29 mouse cellular contexts compared by ENCODE assay signal in the genomic region with DNA sequence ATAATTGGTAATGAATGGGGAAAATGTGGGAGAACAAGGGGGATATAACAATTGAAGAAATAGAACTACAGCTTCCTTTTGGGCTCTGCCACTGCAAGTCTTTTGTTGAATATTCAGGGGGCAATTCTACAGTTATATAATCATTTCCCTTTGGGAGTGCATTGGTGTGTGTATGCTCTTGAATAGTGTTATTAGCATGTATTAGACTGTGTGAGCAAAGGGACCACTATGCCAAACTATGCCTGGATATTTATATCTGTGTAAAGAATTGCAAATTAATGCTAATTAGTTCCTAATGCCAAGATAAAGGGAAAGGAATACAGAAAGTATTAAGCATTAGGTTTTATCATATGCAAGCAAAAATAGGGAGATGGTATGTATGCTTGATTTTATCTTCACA.
DNase-seq lines count a peak whose midpoint lies in the region; ATAC-seq and TF ChIP-seq lines count a peak whose summit lies in the region.
"Had no signal": no experiment of that assay in that cellular context is flagged by ENCODE, and none has a peak within 500 bp of the region (broad histone marks: within the 10 kb centered on the region; RNA-seq: fewer than 3 reads in every experiment).

No protein-coding gene starts in this region.

- no peak for DNase-seq in forebrain, postnatal 0 days
- peak; percentile 40 for DNase-seq in midbrain, embryonic 14.5 days
- DNase-seq in heart, postnatal 25 days (ENCODE audit: low spot score), result no peak
- DNase-seq in layer of hippocampus, postnatal 25 days (ENCODE audit: extremely low spot score in 1 of 2, low spot score in 1 of 2), result no peak
- DNase-seq: adrenal gland, postnatal 10 days; adrenal gland, postnatal 36 days; B cell, adult 2 months; cerebellum, adult 11-12 months; cerebellum, adult 8-10 months; cerebellum, postnatal 10 days; cerebellum, postnatal 36 days; embryo, embryonic 11 days; gastrocnemius, postnatal 25 days; heart, adult 18-20 months; heart, postnatal 14 days had no signal

- H3K4me3 ChIP-seq in forebrain, embryonic 12.5 days (replicated peaks), result no peak overlapping the region
- H3K4me3 ChIP-seq in forebrain, postnatal 0 days (ENCODE audit: low read depth, low read length), result no peak overlapping the region
- no peak overlapping the region for H3K4me3 ChIP-seq in midbrain, embryonic 14.5 days (replicated peaks; ENCODE audit: low read depth, low read length)
- H3K4me3 ChIP-seq in midbrain, embryonic 16.5 days (ENCODE audit: low read depth, low read length), result no peak overlapping the region
- no peak overlapping the region for H3K4me3 ChIP-seq in forebrain, embryonic 15.5 days
- H3K4me3 ChIP-seq: embryonic facial prominence, embryonic 10.5 days; embryonic facial prominence, embryonic 13.5 days; erythroblast, embryonic 14.5 days; heart, embryonic 10.5 days; heart, embryonic 13.5 days; hindbrain, embryonic 12.5 days; hindbrain, embryonic 15.5 days had no signal

- no peaks in the 10 kb centered on the region for H3K36me3 ChIP-seq in forebrain, embryonic 12.5 days (replicated peaks)
- no peaks in the 10 kb centered on the region for H3K36me3 ChIP-seq in forebrain, postnatal 0 days (ENCODE audit: insufficient read depth)
- no peaks in the 10 kb centered on the region for H3K36me3 ChIP-seq in midbrain, embryonic 14.5 days (ENCODE audit: control insufficient read depth, insufficient read depth, low read length)
- H3K36me3 ChIP-seq in midbrain, embryonic 16.5 days (ENCODE audit: control insufficient read depth, insufficient read depth, low read length), result no peaks in the 10 kb centered on the region
- H3K36me3 ChIP-seq in forebrain, embryonic 15.5 days, result no peaks in the 10 kb centered on the region
- H3K36me3 ChIP-seq: embryonic facial prominence, embryonic 10.5 days; embryonic facial prominence, embryonic 13.5 days; G1E; heart, embryonic 10.5 days; heart, embryonic 13.5 days; hindbrain, embryonic 12.5 days; hindbrain, embryonic 15.5 days had no signal

- H3K4me2 ChIP-seq in forebrain, embryonic 12.5 days, result no peak overlapping the region
- H3K4me2 ChIP-seq in forebrain, postnatal 0 days (ENCODE audit: low read depth), result no peak overlapping the region
- H3K4me2 ChIP-seq in midbrain, embryonic 14.5 days (ENCODE audit: low read length), result no peak overlapping the region
- no peak overlapping the region for H3K4me2 ChIP-seq in midbrain, embryonic 16.5 days (ENCODE audit: low read length)
- H3K4me2 ChIP-seq in forebrain, embryonic 15.5 days (replicated peaks), result no peak overlapping the region
- H3K4me2 ChIP-seq: embryonic facial prominence, embryonic 13.5 days; heart, embryonic 13.5 days; hindbrain, embryonic 12.5 days; hindbrain, embryonic 15.5 days had no signal

- H3K27me3 ChIP-seq in forebrain, embryonic 12.5 days, result no peaks in the 10 kb centered on the region
- H3K27me3 ChIP-seq in forebrain, postnatal 0 days (ENCODE audit: insufficient read depth, low read length), result no peaks in the 10 kb centered on the region
- no peaks in the 10 kb centered on the region for H3K27me3 ChIP-seq in midbrain, embryonic 14.5 days (ENCODE audit: control insufficient read depth, insufficient read depth, low read length)
- H3K27me3 ChIP-seq in midbrain, embryonic 16.5 days (ENCODE audit: control insufficient read depth, insufficient read depth, low read depth, low read length), result no peaks in the 10 kb centered on the region
- no peaks in the 10 kb centered on the region for H3K27me3 ChIP-seq in forebrain, embryonic 15.5 days
- H3K27me3 ChIP-seq: CH12.LX; embryonic facial prominence, embryonic 13.5 days; heart, embryonic 13.5 days; hindbrain, embryonic 12.5 days; hindbrain, embryonic 15.5 days; Patski had no signal

- TF ChIP-seq CTCF in forebrain, postnatal 0 days (IDR thresholded peaks at IDR 0.05; ENCODE audit: low read depth), result no peak

- no peak overlapping the region for H3K9ac ChIP-seq in forebrain, embryonic 12.5 days
- H3K9ac ChIP-seq in forebrain, postnatal 0 days, result no peak overlapping the region
- no peak overlapping the region for H3K9ac ChIP-seq in midbrain, embryonic 14.5 days (replicated peaks; ENCODE audit: low read length)
- no peak overlapping the region for H3K9ac ChIP-seq in midbrain, embryonic 16.5 days (ENCODE audit: low read depth, low read length)
- H3K9ac ChIP-seq in forebrain, embryonic 15.5 days (replicated peaks), result no peak overlapping the region
- H3K9ac ChIP-seq: embryonic facial prominence, embryonic 13.5 days; heart, embryonic 13.5 days; hindbrain, embryonic 12.5 days; hindbrain, embryonic 15.5 days had no signal

- no peaks in the 10 kb centered on the region for H3K9me3 ChIP-seq in forebrain, embryonic 12.5 days
- no peaks in the 10 kb centered on the region for H3K9me3 ChIP-seq in forebrain, postnatal 0 days (ENCODE audit: low read length)
- no peaks in the 10 kb centered on the region for H3K9me3 ChIP-seq in midbrain, embryonic 14.5 days (ENCODE audit: control insufficient read depth, low read length)
- H3K9me3 ChIP-seq in midbrain, embryonic 16.5 days (replicated peaks; ENCODE audit: control insufficient read depth, low read length, poor library complexity, severe bottlenecking), result no peaks in the 10 kb centered on the region
- H3K9me3 ChIP-seq in forebrain, embryonic 15.5 days, result no peaks in the 10 kb centered on the region
- H3K9me3 ChIP-seq: embryonic facial prominence, embryonic 10.5 days; embryonic facial prominence, embryonic 13.5 days; G1E; heart, embryonic 10.5 days; heart, embryonic 13.5 days; hindbrain, embryonic 12.5 days; hindbrain, embryonic 15.5 days had no signal

- no peak overlapping the region for H3K27ac ChIP-seq in forebrain, embryonic 12.5 days
- no peak overlapping the region for H3K27ac ChIP-seq in forebrain, postnatal 0 days (ENCODE audit: low read depth, low read length)
- no peak overlapping the region for H3K27ac ChIP-seq in midbrain, embryonic 14.5 days (replicated peaks; ENCODE audit: low read depth, low read length)
- H3K27ac ChIP-seq in midbrain, embryonic 16.5 days (ENCODE audit: low read length), result no peak overlapping the region
- no peak overlapping the region for H3K27ac ChIP-seq in forebrain, embryonic 15.5 days (replicated peaks)
- H3K27ac ChIP-seq: embryonic facial prominence, embryonic 10.5 days; embryonic facial prominence, embryonic 13.5 days; heart, embryonic 10.5 days; heart, embryonic 13.5 days; hindbrain, embryonic 12.5 days; hindbrain, embryonic 15.5 days had no signal

- peaks cover 2% of the 10 kb centered on the region; the same call in 1 of the 2 replicates for H3K4me1 ChIP-seq in forebrain, embryonic 12.5 days
- no peaks in the 10 kb centered on the region for H3K4me1 ChIP-seq in forebrain, postnatal 0 days (ENCODE audit: insufficient read depth)
- H3K4me1 ChIP-seq in midbrain, embryonic 14.5 days (ENCODE audit: control insufficient read depth, insufficient read depth, low read length), result no peaks in the 10 kb centered on the region
- no peaks in the 10 kb centered on the region for H3K4me1 ChIP-seq in midbrain, embryonic 16.5 days (ENCODE audit: control insufficient read depth, insufficient read depth, low read length)
- H3K4me1 ChIP-seq in forebrain, embryonic 15.5 days, result peaks cover 9% of the 10 kb centered on the region; the same call in 1 of the 2 replicates
- H3K4me1 ChIP-seq: embryonic facial prominence, embryonic 10.5 days; embryonic facial prominence, embryonic 13.5 days; heart, embryonic 10.5 days; heart, embryonic 13.5 days; hindbrain, embryonic 12.5 days; hindbrain, embryonic 15.5 days had no signal

- intact Hi-C loops in heart, postnatal 25 days (cut with DNase I), result no loop called here

- ATAC-seq in forebrain, embryonic 12.5 days (ENCODE audit: low FRiP score), result peak; percentile 71; the same call in 1 of the 2 replicates
- no peak for ATAC-seq in forebrain, postnatal 0 days
- ATAC-seq in midbrain, embryonic 14.5 days (ENCODE audit: low FRiP score, low TSS enrichment), result peak; percentile 48; the same call in 1 of the 2 replicates
- ATAC-seq in midbrain, embryonic 16.5 days, result no peak
- ATAC-seq in forebrain, embryonic 15.5 days (replicated peaks), result peak; percentile 96
- ATAC-seq: intestine, postnatal 0 days; Patski had no signal

Comparison
In these comparisons a context has a peak if more than half of its experiments do, and no peak if none do; other contexts are left out.
1. ATAC-seq: peak in forebrain, embryonic 12.5 days (single experiment), midbrain, embryonic 14.5 days (single experiment) and forebrain, embryonic 15.5 days (single experiment); none in forebrain, postnatal 0 days (single experiment) and midbrain, embryonic 16.5 days (single experiment).